8 mouse cellular contexts compared by ENCODE assay signal in the genomic region with DNA sequence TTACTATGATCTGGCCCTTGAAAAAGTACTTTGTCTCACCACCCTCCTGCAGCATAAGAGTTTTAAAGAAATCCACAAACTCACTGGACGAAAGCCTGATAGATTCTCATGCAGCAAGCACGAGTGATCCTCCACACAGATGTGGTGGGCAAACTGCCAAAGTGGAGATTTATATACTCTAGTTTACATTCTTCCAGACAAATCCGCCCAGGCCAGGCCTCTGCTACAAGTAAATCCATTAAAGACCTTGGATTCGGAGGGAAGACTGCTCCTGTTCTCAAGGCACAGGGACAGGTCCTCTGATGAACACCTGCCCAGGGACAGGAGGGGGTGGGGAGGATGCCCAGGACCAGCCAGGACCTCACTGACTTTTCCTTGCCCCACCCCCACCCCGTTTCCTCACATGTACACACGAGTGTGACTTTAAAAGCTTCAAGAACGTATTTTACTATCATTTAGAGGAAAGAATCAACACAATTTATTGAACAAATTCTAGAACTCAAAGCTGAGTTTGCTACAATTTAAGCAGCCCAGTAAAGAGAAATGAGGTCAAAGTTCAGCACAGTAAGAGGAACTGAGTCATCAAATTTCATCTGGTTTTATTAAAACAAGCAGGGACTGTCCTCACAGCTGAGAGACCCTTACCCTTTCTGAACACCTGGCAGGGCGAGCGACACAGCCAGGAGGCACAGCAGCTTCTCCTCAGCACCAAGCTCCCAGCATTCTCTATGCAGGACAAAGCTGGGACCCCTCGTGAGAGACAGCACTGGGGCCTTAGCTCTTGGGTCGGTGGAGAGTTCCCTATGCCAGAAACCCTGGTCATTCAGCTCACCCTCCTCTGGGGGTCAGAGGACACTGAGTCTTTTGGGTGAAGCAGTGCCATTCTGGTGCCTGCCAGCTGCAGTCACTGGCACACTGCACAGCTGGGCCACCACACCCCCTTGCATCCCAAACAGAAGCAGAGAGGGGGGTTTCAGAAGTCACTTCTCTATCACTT. TPM values are rescaled to one million over a fixed set of nuclear protein-coding genes. Genes with fewer than 3 reads are reported as not detected.
DNase-seq lines count a peak whose midpoint lies in the region; ATAC-seq lines count a peak whose summit lies in the region.

No protein-coding gene starts in this region.

- ATAC-seq in heart, embryonic 11.5 days (replicated peaks; ENCODE audit: insufficient number of reproducible peaks, low FRiP score, low TSS enrichment): no peak
- no peak for ATAC-seq in hindbrain, embryonic 13.5 days (ENCODE audit: low FRiP score)

- peak overlapping the region; percentile 71; the same call in 1 of the 2 replicates for H3K9ac ChIP-seq in heart, embryonic 11.5 days (ENCODE audit: low read depth, low read length)
- peak overlapping the region; percentile 90 for H3K9ac ChIP-seq in hindbrain, embryonic 13.5 days

- peaks cover 80% of the 10 kb centered on the region for H3K4me1 ChIP-seq in heart, embryonic 11.5 days (ENCODE audit: control insufficient read depth, insufficient read depth, low read length)
- peaks cover 88% of the 10 kb centered on the region for H3K4me1 ChIP-seq in brown adipose tissue, adult 24 weeks (ENCODE audit: control insufficient read depth, insufficient read depth, insufficient read length, low read length)
- peaks cover 77% of the 10 kb centered on the region for H3K4me1 ChIP-seq in hindbrain, embryonic 13.5 days (replicated peaks)

- intact Hi-C loops in heart, postnatal 14 days (cut with DNase I): no loop called here

- peak overlapping the region; percentile 45; the same call in 1 of the 2 replicates for H3K4me3 ChIP-seq in heart, embryonic 11.5 days (ENCODE audit: low read depth, low read length)
- H3K4me3 ChIP-seq in brown adipose tissue, adult 24 weeks (ENCODE audit: insufficient read depth, low read depth, low read length): peak overlapping the region; percentile 31
- H3K4me3 ChIP-seq in hindbrain, embryonic 13.5 days: peak overlapping the region; percentile 58
- H3K4me3 ChIP-seq in macrophage (ENCODE audit: inconsistent target): no peak overlapping the region

- peak overlapping the region; percentile 83 for H3K4me2 ChIP-seq in heart, embryonic 11.5 days
- peak overlapping the region; percentile 79 for H3K4me2 ChIP-seq in hindbrain, embryonic 13.5 days

- peak overlapping the region; percentile 88; the same call in 1 of the 2 replicates for H3K27ac ChIP-seq in heart, embryonic 11.5 days (ENCODE audit: low read depth, low read length)
- H3K27ac ChIP-seq in brown adipose tissue, adult 24 weeks (replicated peaks; ENCODE audit: low read depth, low read length): peak overlapping the region; percentile 49
- H3K27ac ChIP-seq in hindbrain, embryonic 13.5 days: peak overlapping the region; percentile 99
- H3K27ac ChIP-seq in macrophage: peak overlapping the region; percentile 31

- peaks cover 100% of the 10 kb centered on the region for H3K79me2 ChIP-seq in macrophage (ENCODE audit: inconsistent target)

- no peaks in the 10 kb centered on the region for H3K27me3 ChIP-seq in heart, embryonic 11.5 days (ENCODE audit: control insufficient read depth, insufficient read depth, low read length)
- H3K27me3 ChIP-seq in hindbrain, embryonic 13.5 days: no peaks in the 10 kb centered on the region

- no peak for DNase-seq in heart, postnatal 14 days
- no peak for DNase-seq in right cerebral cortex, postnatal 10 days (ENCODE audit: low spot score in 2 of 2)
- no peak for DNase-seq in c-Kit-positive CD71-positive TER-119-positive erythroid progenitor cells, embryonic 14.5 days (ENCODE audit: low spot score)
- DNase-seq in layer of hippocampus, postnatal 25 days (ENCODE audit: extremely low spot score in 1 of 2, low spot score in 1 of 2): no peak

- no peaks in the 10 kb centered on the region for H3K9me3 ChIP-seq in heart, embryonic 11.5 days (replicated peaks; ENCODE audit: control insufficient read depth, low read length)
- no peaks in the 10 kb centered on the region for H3K9me3 ChIP-seq in hindbrain, embryonic 13.5 days

- WGBS in heart, embryonic 11.5 days (ENCODE audit: insufficient replicate concordance): 49% methylated on average over 11 of the region's 11 CpGs
- 37% methylated on average over 11 of the region's 11 CpGs for WGBS in hindbrain, embryonic 13.5 days
- 53% methylated on average over 11 of the region's 11 CpGs for WGBS in macrophage (ENCODE audit: missing documents)

- H3K36me3 ChIP-seq in heart, embryonic 11.5 days (ENCODE audit: control insufficient read depth, insufficient read depth, low read length): no peaks in the 10 kb centered on the region
- no peaks in the 10 kb centered on the region for H3K36me3 ChIP-seq in hindbrain, embryonic 13.5 days
- H3K36me3 ChIP-seq in macrophage (ENCODE audit: inconsistent target): peaks cover 12% of the 10 kb centered on the region; the same call in 1 of the 2 replicates

RNA-seq across cellular contexts. Expression of a gene that starts 47.3 kb away (rescaled TPM):
- 10.6 and 12.7 TPM in 2 replicates for polyA plus RNA-seq in heart, embryonic 11.5 days (2014; fragmentation: Nextera tagmentation; extraction: Ambion mirVana)
- total RNA-seq in heart, postnatal 14 days (2021): 10 to 100 TPM; 56.4 to 60.9 TPM
- polyA plus RNA-seq in brown adipose tissue, adult 24 weeks (2012; ENCODE audit: insufficient read depth, insufficient read length, missing spikeins): 37.2 and 41.9 TPM in 2 replicates
- polyA plus RNA-seq in hindbrain, embryonic 13.5 days (2015; fragmentation: Nextera tagmentation; extraction: Ambion mirVana): 24.0 and 24.4 TPM in 2 replicates
- total RNA-seq in macrophage (2018; cell fraction: chromatin; rRNA removed): 100 to 1,000 TPM in 22 of 26 experiments, 10 to 100 TPM in 4; 82.3 to 803 (median 180) TPM
- total RNA-seq in macrophage (2018; cell fraction: cytosol; rRNA removed): 100 to 1,000 TPM in 4 of 26 experiments, 10 to 100 TPM in 22; 32.2 to 107 (median 58.3) TPM
- total RNA-seq in macrophage (2018; cell fraction: nucleus; rRNA removed): 100 to 1,000 TPM in 12 of 26 experiments, 10 to 100 TPM in 14; 39.3 to 441 (median 84.8) TPM
- 62.6 to 194 TPM (median 68.7 TPM) in 3 replicates for polyA plus RNA-seq in macrophage (2018)
- total RNA-seq in layer of hippocampus, postnatal 25 days (2021): 10 to 100 TPM; 96.3 to 99.2 TPM

Comparison
In these comparisons a context has a peak if more than half of its experiments do, and no peak if none do; other contexts are left out.
1. H3K27ac ChIP-seq: peak in every context shown above with its lines; median percentile 99 in hindbrain, embryonic 13.5 days; 88 in heart, embryonic 11.5 days; 49 in brown adipose tissue, adult 24 weeks; 31 in macrophage.